Mouse (Mus musculus) limb, embryonic 14.5 days (tissue): Measurements from ENCODE around the gene Sertad4. TPM values are rescaled to one million over a fixed set of nuclear protein-coding genes. Genes with fewer than 3 reads are reported as not detected.

Experiments used
- ATAC-seq: fragments of 200-750 bp; cut with Nextera tagmentation; 2 replicates; pipeline ENCODE4 v1.8.0; 2017; ENCODE audit warnings: low read depth, moderate number of reproducible peaks, moderate TSS enrichment; ENCODE audit not compliant: low FRiP score
- DNase-seq: peaks from one replicate; pipeline ENCODE4 v3.0.0-alpha.2; 2015; ENCODE audit warnings: low spot score
- H3K27ac ChIP-seq: fragments of 300-500 bp; sonication (generic); replicated peaks from 2 replicates; pipeline ENCODE4 v1.5.1; 2014; ENCODE audit warnings: low read depth, mild to moderate bottlenecking, low read length, moderate library complexity, mixed read lengths
- H3K27me3 ChIP-seq: fragments of 300-500 bp; sonication (generic); 2 replicates; pipeline ENCODE4 v1.6.1; 2014; ENCODE audit warnings: low read length, mixed read lengths; ENCODE audit not compliant: control insufficient read depth, insufficient read depth
- H3K36me3 ChIP-seq: fragments of 300-500 bp; sonication (generic); 2 replicates; pipeline ENCODE4 v1.6.1; 2014; ENCODE audit warnings: mild to moderate bottlenecking, low read length, moderate library complexity, mixed read lengths; ENCODE audit not compliant: control insufficient read depth, insufficient read depth
- H3K4me1 ChIP-seq: fragments of 300-500 bp; sonication (generic); 2 replicates; pipeline ENCODE4 v1.6.1; 2014; ENCODE audit warnings: antibody characterized with exemption, low read length, mixed read lengths; ENCODE audit not compliant: control insufficient read depth, insufficient read depth
- H3K4me2 ChIP-seq: fragments of 300-500 bp; sonication (generic); replicated peaks from 2 replicates; pipeline ENCODE4 v1.6.1; 2014; ENCODE audit warnings: low read depth, mild to moderate bottlenecking, low read length, moderate library complexity; ENCODE audit not compliant: severe bottlenecking
- H3K4me3 ChIP-seq: fragments of 300-500 bp; sonication (generic); replicated peaks from 2 replicates; pipeline ENCODE4 v1.5.1; 2014; ENCODE audit warnings: low read length
- H3K9ac ChIP-seq: fragments of 300-500 bp; sonication (generic); 2 replicates; pipeline ENCODE4 v1.6.1; 2014; ENCODE audit warnings: mild to moderate bottlenecking, low read depth, low read length, moderate library complexity; ENCODE audit not compliant: severe bottlenecking
- H3K9me3 ChIP-seq: fragments of 300-500 bp; sonication (generic); 2 replicates; pipeline ENCODE4 v1.6.1; 2016; ENCODE audit warnings: low read length; ENCODE audit not compliant: control insufficient read depth
- POLR2A ChIP-seq: fragments of 200-500 bp; IDR thresholded peaks from 2 replicates; pipeline ENCODE4 v1.8.0; 2012; ENCODE audit warnings: inconsistent platforms, mild to moderate bottlenecking, moderate library complexity, borderline replicate concordance; ENCODE audit not compliant: insufficient read depth, insufficient read length; ENCODE audit errors: extremely low read depth
- WGBS: fragments of 180-500 bp; shearing (Covaris S2); extraction: QIAGEN DNeasy Blood & Tissue Kit; methylation state at CpG from one replicate; pipeline ENCODE4 v1.1.7; 2014; 5-methylcytosine and 5-hydroxymethylcytosine counted together
- polyA plus RNA-seq, 2 experiments: library from polyadenylated mRNA; depleted of rRNA in 1 of 2; stranded (reverse) in 1 of 2; unstranded in 1 of 2; fragments of >200 nt; fragmentation: Nextera tagmentation in 1 of 2; extraction: Ambion mirVana in 1 of 2; gene quantifications; 2 replicates each; pipeline versions ENCODE4 v1.2.1 to v1.2.3; 2012 to 2014

Gene Sertad4
- polyA plus RNA-seq, 2 experiments, result 84.7 to 110 TPM

DNA sequence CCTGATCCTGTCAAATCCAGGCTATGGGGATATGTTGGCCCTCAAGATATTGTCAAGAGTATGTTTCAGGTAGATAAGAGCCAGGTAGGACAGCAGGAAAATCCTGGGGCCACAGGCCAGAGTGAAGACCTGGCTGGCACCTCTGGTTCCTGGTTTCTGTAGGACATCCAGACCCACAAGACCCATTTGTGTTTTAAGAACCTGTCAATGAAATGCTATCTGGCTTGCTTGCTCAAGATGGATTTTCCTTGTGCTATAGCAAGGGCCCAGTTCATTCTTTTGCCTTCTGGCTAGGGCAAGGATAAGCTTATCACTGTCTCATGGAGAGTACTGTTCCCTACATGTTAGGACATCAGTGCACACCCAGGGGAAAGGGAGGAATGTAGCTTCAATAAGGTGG, 3.5 kb downstream of the Sertad4 start:
- H3K4me2 ChIP-seq, result peak overlapping the region; percentile 87
- H3K4me3 ChIP-seq, result peak overlapping the region; percentile 93
- H3K36me3 ChIP-seq, result peaks cover 52% of the 10 kb centered on the region
- H3K27ac ChIP-seq, result peak overlapping the region; percentile 69
- DNase-seq (no peak), ATAC-seq (no peak)
- H3K4me1 ChIP-seq, result peaks cover 52% of the 10 kb centered on the region
- H3K9ac ChIP-seq, result peak overlapping the region; percentile 98
- TF ChIP-seq POLR2A, result no peak
- no peaks in the 10 kb centered on the region for H3K27me3 ChIP-seq
- H3K9me3 ChIP-seq, result no peaks in the 10 kb centered on the region

DNA sequence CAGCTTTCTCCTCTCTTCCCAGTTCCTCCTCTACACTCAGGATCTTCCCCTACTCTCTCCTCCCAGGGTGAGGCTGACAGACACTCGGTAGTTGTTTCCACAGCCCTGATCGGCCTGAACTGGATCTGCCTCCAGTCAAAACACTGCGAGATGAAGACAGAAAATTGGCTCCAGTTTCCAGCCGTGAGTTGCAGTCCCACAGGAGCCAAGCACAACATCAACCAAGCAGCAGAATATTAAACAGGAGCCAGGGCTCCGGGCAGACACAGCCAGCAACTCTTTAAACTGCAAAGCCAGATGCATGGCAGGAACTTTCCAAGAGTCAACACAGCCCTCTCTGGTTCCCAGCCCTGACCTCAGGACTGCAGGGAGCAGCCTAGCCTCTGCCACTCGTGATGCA, 3.9 kb downstream of the Sertad4 start:
- Histone ChIP-seq H3K9me3 (no peaks in the 10 kb centered on the region), H3K4me1 (peaks cover 48% of the 10 kb centered on the region), H3K36me3 (peaks cover 56% of the 10 kb centered on the region), H3K9ac (peak overlapping the region; percentile 98), H3K27me3 (no peaks in the 10 kb centered on the region), H3K4me3 (peak overlapping the region; percentile 93), H3K4me2 (peak overlapping the region; percentile 87), H3K27ac (peak overlapping the region; percentile 69)
- 0 out of 2 replicates have a peak, but pooled peaks have one; percentile 7 for ATAC-seq
- DNase-seq, result peak; percentile 69
- no peak for TF ChIP-seq POLR2A
- 3% methylated on average over 6 of the region's 6 CpGs for WGBS

DNA sequence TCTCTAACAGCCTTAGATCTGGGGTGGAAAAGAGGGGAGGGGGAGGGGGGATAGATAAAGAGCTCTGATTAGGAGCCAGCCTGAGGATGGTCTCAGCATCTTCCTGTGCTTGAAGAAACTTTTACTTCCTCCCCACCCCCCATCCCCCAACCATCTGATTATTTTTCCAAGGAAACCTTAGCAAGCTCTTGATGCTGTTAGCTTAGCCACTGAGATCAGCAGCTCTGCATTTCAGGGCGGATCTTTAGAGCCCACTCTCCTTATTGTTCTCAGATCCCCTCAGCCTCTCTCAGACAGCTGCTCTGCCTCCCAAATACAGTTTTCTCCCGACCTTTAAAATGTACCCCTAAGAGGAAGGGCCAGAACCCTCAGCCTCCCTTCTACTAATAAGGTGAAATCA, 4.4 kb downstream of the Sertad4 start:
- peak overlapping the region; percentile 69 for H3K27ac ChIP-seq
- peak overlapping the region; percentile 98 for H3K9ac ChIP-seq
- ATAC-seq (no peak), DNase-seq (no peak)
- 8% methylated on average over 2 of the region's 2 CpGs for WGBS
- H3K4me2 ChIP-seq, result peak overlapping the region; percentile 87
- H3K9me3 ChIP-seq, result no peaks in the 10 kb centered on the region
- peak overlapping the region; percentile 93 for H3K4me3 ChIP-seq
- peaks cover 62% of the 10 kb centered on the region for H3K36me3 ChIP-seq
- peaks cover 43% of the 10 kb centered on the region for H3K4me1 ChIP-seq
- H3K27me3 ChIP-seq, result no peaks in the 10 kb centered on the region
- no peak for TF ChIP-seq POLR2A

DNA sequence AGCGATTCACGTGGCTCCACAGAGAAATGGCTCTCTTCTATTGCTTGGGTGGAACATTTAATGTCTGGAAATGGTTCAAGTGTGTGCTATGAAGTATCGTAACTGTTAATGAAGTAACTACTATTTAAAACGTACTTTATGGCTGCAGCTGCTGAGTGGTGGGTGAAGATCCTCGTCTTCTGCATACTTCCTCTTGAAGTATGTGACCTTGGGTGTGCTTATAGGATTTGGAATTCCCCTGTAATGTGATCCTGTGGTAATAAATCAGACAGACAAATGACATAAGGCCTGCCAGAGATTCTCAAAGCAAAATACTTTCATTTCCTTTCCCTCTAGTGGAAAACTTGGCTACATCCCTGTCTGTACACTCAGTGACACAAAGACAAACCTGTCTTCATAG, 5.9 kb downstream of the Sertad4 start:
- H3K4me2 ChIP-seq, result no peak overlapping the region; the same call in 1 of the 2 replicates
- no peaks in the 10 kb centered on the region for H3K9me3 ChIP-seq
- H3K36me3 ChIP-seq, result peaks cover 77% of the 10 kb centered on the region
- WGBS, result 38% methylated on average over 5 of the region's 5 CpGs
- H3K4me3 ChIP-seq, result no peak overlapping the region
- no peak overlapping the region for H3K9ac ChIP-seq
- TF ChIP-seq POLR2A, result no peak
- ATAC-seq (peak; percentile 45), DNase-seq (peak; percentile 52)
- H3K27me3 ChIP-seq, result no peaks in the 10 kb centered on the region
- H3K27ac ChIP-seq, result no peak overlapping the region
- H3K4me1 ChIP-seq, result peaks cover 40% of the 10 kb centered on the region

DNA sequence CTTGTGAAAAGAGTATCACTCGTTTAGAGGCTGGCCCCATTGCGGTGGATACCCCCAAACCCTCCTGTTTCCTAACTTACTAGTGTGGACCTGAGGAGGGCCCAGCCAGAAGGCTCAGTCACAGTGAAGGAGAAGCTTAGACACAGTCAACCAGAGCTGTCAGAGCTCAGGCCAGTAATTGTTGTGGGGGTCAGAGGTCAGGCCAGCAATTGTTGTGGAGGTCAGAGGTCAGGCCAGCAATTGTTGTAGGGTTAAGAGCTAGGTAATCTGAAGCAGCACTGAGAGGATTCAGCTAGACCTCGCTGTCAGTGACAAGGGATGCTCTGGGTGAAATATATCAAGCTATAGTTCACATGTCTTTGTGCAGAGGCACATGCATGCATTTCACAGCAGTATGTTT, 8.3 kb downstream of the Sertad4 start:
- ATAC-seq (no peak), DNase-seq (no peak)
- peaks cover 83% of the 10 kb centered on the region for H3K36me3 ChIP-seq
- no peak overlapping the region for H3K4me3 ChIP-seq
- H3K9me3 ChIP-seq, result no peaks in the 10 kb centered on the region
- peaks cover 25% of the 10 kb centered on the region for H3K4me1 ChIP-seq
- no peak overlapping the region for H3K4me2 ChIP-seq
- H3K27ac ChIP-seq, result no peak overlapping the region
- TF ChIP-seq POLR2A, result no peak
- WGBS, result 71% methylated on average over 3 of the region's 3 CpGs
- H3K9ac ChIP-seq, result no peak overlapping the region
- no peaks in the 10 kb centered on the region for H3K27me3 ChIP-seq
